Mouse (Mus musculus) lung, embryonic 16.5 days (tissue): ENCODE measurements at regions not wholly inside any gene's neighbourhood (a gene's known extent, or its start where the extent isn't known, plus 50 kb on each side); places are given as distances from the start of the nearest gene placed in this dataset.

Experiments
- ATAC-seq: fragments of 200-750 bp; cut with Nextera tagmentation; 2 replicates; pipeline ENCODE4 v1.8.0; 2017; ENCODE audit warnings: low read depth, mild to moderate bottlenecking, moderate library complexity
- H3K27ac ChIP-seq: fragments of 300-500 bp; sonication (generic); 2 replicates; pipeline ENCODE4 v1.5.1; 2014; ENCODE audit warnings: mild to moderate bottlenecking, control low read depth, low read length
- H3K27me3 ChIP-seq: fragments of 300-500 bp; sonication (generic); 2 replicates; pipeline ENCODE4 v1.6.1; 2014; ENCODE audit warnings: low read depth, low read length, mixed read lengths; ENCODE audit not compliant: control insufficient read depth, insufficient read depth
- H3K36me3 ChIP-seq: fragments of 300-500 bp; sonication (generic); 2 replicates; pipeline ENCODE4 v1.6.1; 2014; ENCODE audit warnings: low read length; ENCODE audit not compliant: control insufficient read depth, insufficient read depth
- H3K4me1 ChIP-seq: fragments of 300-500 bp; sonication (generic); replicated peaks from 2 replicates; pipeline ENCODE4 v1.6.1; 2014; ENCODE audit warnings: low read length, mixed read lengths; ENCODE audit not compliant: control insufficient read depth, insufficient read depth
- H3K4me2 ChIP-seq: fragments of 300-500 bp; sonication (generic); 2 replicates; pipeline ENCODE4 v1.6.1; 2014; ENCODE audit warnings: low read depth, low read length, control low read depth
- H3K4me3 ChIP-seq: fragments of 300-500 bp; sonication (generic); 2 replicates; pipeline ENCODE4 v1.5.1; 2014; ENCODE audit warnings: mild to moderate bottlenecking, low read length, control low read depth
- H3K9ac ChIP-seq: fragments of 300-500 bp; sonication (generic); 2 replicates; pipeline ENCODE4 v1.6.1; 2014; ENCODE audit warnings: low read length, control low read depth
- H3K9me3 ChIP-seq: fragments of 300-500 bp; sonication (generic); 2 replicates; pipeline ENCODE4 v1.6.1; 2016; ENCODE audit warnings: low read length; ENCODE audit not compliant: control insufficient read depth
- WGBS: fragments of 180-500 bp; shearing (Covaris S2); extraction: QIAGEN DNeasy Blood & Tissue Kit; methylation state at CpG from one replicate; pipeline ENCODE4 v1.1.7; 2014; 5-methylcytosine and 5-hydroxymethylcytosine counted together

DNA sequence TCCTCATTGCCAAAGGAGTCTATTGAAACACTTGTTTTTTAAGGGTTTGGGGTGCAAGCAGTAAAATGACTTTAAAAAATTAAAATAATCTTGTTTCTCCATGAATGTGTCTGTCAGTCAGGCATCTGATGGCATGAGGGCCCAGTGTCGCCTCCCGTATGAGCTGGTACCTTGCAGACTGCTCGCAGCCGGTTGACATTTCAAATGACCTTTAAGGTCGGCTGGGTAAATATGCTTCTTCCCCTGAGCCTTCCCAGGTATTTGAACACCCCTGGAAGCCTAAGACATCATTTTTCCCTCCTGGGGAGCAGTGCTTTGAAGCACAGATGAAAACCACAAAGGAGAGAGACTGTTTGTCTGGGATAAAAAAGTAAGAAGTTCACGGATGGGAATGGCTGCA is 52.2 kb upstream of the Lclat1 start:
- no peaks in the 10 kb centered on the region for H3K36me3 ChIP-seq
- no peak overlapping the region for H3K9ac ChIP-seq
- no peaks in the 10 kb centered on the region for H3K9me3 ChIP-seq
- no peak overlapping the region for H3K4me3 ChIP-seq
- 62% methylated on average over 6 of the region's 6 CpGs for WGBS
- no peak overlapping the region for H3K27ac ChIP-seq
- ATAC-seq = no peak
- H3K4me1 ChIP-seq = peaks cover 12% of the 10 kb centered on the region
- no peak overlapping the region for H3K4me2 ChIP-seq
- no peaks in the 10 kb centered on the region for H3K27me3 ChIP-seq

DNA sequence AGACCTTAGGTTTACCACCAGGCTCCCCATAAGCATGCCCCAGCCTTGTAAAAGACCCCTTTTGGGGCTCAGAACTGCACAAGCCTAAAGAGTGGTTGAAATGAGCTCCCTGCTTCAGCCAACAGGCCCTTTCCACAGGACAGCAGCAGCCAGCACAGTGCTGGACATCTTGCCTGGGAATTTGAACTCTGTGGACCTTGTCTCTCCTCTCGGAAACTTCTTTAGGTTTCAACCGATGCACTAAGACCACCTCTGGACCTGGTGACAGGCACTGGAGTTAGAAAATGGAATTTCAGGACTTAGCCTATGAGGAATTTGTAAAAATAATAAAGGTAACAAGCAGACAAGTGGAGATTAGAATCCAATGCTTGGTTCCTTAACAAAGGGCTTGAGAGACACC is 51.2 kb upstream of the Lclat1 start:
- Histone ChIP-seq H3K4me3 (no peak overlapping the region), H3K9me3 (no peaks in the 10 kb centered on the region), H3K4me2 (no peak overlapping the region), H3K27me3 (no peaks in the 10 kb centered on the region), H3K9ac (no peak overlapping the region), H3K36me3 (no peaks in the 10 kb centered on the region), H3K27ac (no peak overlapping the region), H3K4me1 (peaks cover 16% of the 10 kb centered on the region)
- whole genome bisulfite sequencing = 84% methylated on average over 2 of the region's 2 CpGs
- no peak for ATAC-seq
